Mouse (Mus musculus): ENCODE data around the gene Gja8.

Gene Gja8

GRCm38 (mm10) chr3:96880385-96880784 lies 45.4 kb downstream of the Gja8 start:
- DNase-seq (ENCODE audit: low read depth, low spot score) = no peak

GRCm38 (mm10) chr3:96879536-96879935 lies 46.3 kb downstream of the Gja8 start:
- DNase-seq (ENCODE audit: low read depth, low spot score) = no peak

GRCm38 (mm10) chr3:96874808-96875571 lies 50.8 kb downstream of the Gja8 start:
- no peak for DNase-seq (ENCODE audit: low read depth, low spot score)

- DNase-seq (ENCODE audit: low read depth, low spot score) = no peak
Measured at GRCm38 (mm10) chr3:96872501-96872900, 53.3 kb downstream of the Gja8 start.

- no peak for DNase-seq (ENCODE audit: low read depth, low spot score)
Measured at GRCm38 (mm10) chr3:96871070-96871469, 54.8 kb downstream of the Gja8 start.

GRCm38 (mm10) chr3:96870270-96870669 lies 55.5 kb downstream of the Gja8 start:
- DNase-seq (ENCODE audit: low read depth, low spot score) = no peak

- no peak for DNase-seq (ENCODE audit: low read depth, low spot score)
Measured at GRCm38 (mm10) chr3:96869091-96869490, 56.7 kb downstream of the Gja8 start.

- DNase-seq (ENCODE audit: low read depth, low spot score) = no peak
Measured at GRCm38 (mm10) chr3:96868566-96868965, 57.3 kb downstream of the Gja8 start.

GRCm38 (mm10) chr3:96867863-96868262 lies 58.0 kb downstream of the Gja8 start:
- DNase-seq (ENCODE audit: low read depth, low spot score) = no peak
